Mouse (Mus musculus) spleen, adult 2 months (tissue): Measurements from ENCODE around the gene Med10. TPM values are rescaled to one million over a fixed set of nuclear protein-coding genes. Genes with fewer than 3 reads are reported as not detected.

Experiments
- DNase-seq, 2 experiments: peaks; one replicate each; pipeline versions ENCODE4 v3.0.0 to v3.0.0-alpha.2; 2012 to 2021; ENCODE audit warnings: low spot score in 2 of 2, low read depth in 1 of 2
- H3K27ac ChIP-seq: fragments of 200-500 bp; 2 replicates; pipeline ENCODE4 v1.5.1; 2012; ENCODE audit warnings: low read length, inconsistent platforms; ENCODE audit not compliant: insufficient read depth
- H3K27me3 ChIP-seq: fragments of 200-500 bp; 2 replicates; pipeline ENCODE4 v1.6.1; 2012; ENCODE audit warnings: mild to moderate bottlenecking, moderate library complexity, low read length, inconsistent platforms; ENCODE audit not compliant: control insufficient read depth, insufficient read depth
- H3K36me3 ChIP-seq: fragments of 200-500 bp; 2 replicates; pipeline ENCODE4 v1.6.1; 2012; ENCODE audit warnings: mild to moderate bottlenecking, low read length, inconsistent platforms; ENCODE audit not compliant: control insufficient read depth, insufficient read depth
- H3K4me1 ChIP-seq: fragments of 200-500 bp; 2 replicates; pipeline ENCODE4 v1.6.1; 2011; ENCODE audit warnings: inconsistent platforms; ENCODE audit not compliant: control insufficient read depth, insufficient read depth, insufficient read length
- H3K4me3 ChIP-seq: fragments of 200-500 bp; 2 replicates; pipeline ENCODE4 v1.5.1; 2011; ENCODE audit warnings: mild to moderate bottlenecking, inconsistent platforms; ENCODE audit not compliant: insufficient read depth, insufficient read length; ENCODE audit errors: extremely low read depth
- CTCF ChIP-seq: fragments of 200-500 bp; IDR thresholded peaks from 2 replicates; pipeline ENCODE4 v1.5.1; 2011; ENCODE audit warnings: mild to moderate bottlenecking, inconsistent platforms; ENCODE audit not compliant: insufficient read depth, insufficient read length, insufficient replicate concordance; ENCODE audit errors: extremely low read depth
- POLR2A ChIP-seq: fragments of 200-500 bp; IDR thresholded peaks from 2 replicates; pipeline ENCODE4 v1.6.1; 2011; ENCODE audit warnings: low read depth, low read length, inconsistent platforms
- WGBS: fragments of 180-500 bp; shearing (Covaris S2); methylation state at CpG from one replicate; pipeline ENCODE4 v1.1.7; 2018; 5-methylcytosine and 5-hydroxymethylcytosine counted together
- polyA plus RNA-seq: library from polyadenylated mRNA; depleted of rRNA; stranded (reverse); fragments of >200 nt; gene quantifications from 2 replicates; pipeline ENCODE4 v1.2.3, GENCODE M21; 2012; rRNA removed

Med10 gene
- 27.0 and 31.6 TPM in 2 replicates for polyA plus RNA-seq

DNA sequence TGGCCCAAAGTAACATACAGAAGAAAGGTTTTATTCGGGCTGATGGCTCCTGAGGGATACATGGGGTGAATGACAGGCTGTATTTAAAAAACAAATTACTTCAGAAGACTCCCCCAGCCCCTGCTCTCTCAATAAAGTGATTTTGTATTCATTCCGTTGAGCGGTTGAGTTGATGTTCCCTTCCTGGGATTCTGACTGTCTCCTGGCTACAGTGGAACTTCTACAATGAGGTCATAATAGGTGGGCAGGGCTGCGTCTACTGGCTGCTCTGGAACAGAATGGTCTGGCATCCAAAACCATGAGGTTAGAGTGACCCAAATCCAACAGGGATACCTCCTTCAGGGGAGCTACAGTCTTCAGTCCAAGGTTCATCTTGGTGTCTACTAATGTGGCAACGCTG, at the start of gene Med10:
Gene Med10, plus strand, starts transcription at position 301 of the 400 bp plus-strand sequence.
- WGBS, result 86% methylated on average over 5 of the region's 5 CpGs
- H3K27ac ChIP-seq, result no peak within 1 kb of the TSS
- H3K36me3 ChIP-seq, result no peaks in the 10 kb centered on the region
- no peak for DNase-seq
- no peaks in the 10 kb centered on the region for H3K4me1 ChIP-seq
- H3K27me3 ChIP-seq, result no peaks in the 10 kb centered on the region
- H3K4me3 ChIP-seq, result no peak within 1 kb of the TSS
- TF ChIP-seq CTCF, result no peak
- TF ChIP-seq POLR2A, result no peak

DNA sequence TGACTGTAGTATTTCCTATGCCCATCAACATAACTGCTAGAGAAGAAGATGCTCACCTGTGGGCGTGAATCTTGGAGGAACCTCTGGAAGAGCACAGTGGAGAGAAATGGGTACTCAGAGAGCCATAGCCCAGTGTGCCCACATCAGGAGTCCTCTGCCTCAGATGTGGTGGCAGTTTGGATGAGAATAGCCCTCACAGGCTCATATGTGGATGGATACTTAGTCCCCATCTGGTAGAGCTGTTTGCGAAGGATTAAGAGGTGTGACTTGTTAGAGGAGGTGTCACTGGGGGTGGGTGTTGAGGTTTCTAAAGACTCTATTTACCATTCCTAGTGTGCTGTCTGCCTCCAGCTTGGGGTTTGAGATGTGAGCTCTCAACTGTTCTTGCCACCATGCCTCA, 49.3 kb upstream of the Med10 start:
- H3K4me3 ChIP-seq, result no peak overlapping the region
- no peaks in the 10 kb centered on the region for H3K36me3 ChIP-seq
- no peak for TF ChIP-seq CTCF
- no peak for TF ChIP-seq POLR2A
- no peak for DNase-seq
- 81% methylated on average over 2 of the region's 2 CpGs for WGBS
- H3K27ac ChIP-seq, result no peak overlapping the region
- no peaks in the 10 kb centered on the region for H3K4me1 ChIP-seq
- H3K27me3 ChIP-seq, result no peaks in the 10 kb centered on the region

DNA sequence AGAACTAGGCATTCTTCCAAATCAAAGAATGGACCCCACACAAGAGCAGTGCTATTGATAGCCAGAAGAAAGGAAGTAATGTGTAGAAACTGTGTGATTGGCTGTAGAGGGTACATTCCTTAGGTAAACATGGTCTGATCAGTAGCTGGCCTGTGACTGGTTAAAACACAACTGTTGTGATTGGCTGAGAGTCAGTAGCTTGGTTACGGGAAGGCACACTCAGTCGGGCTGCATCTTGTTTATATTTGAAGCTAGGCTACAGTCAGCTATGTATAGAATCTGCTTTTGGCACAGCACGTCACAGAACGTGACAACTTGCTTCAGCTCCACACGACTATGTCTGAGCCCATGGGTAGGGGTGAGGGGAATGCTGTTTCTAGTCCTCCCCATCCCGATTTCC, 43.2 kb upstream of the Med10 start:
- Histone ChIP-seq H3K27ac (no peak overlapping the region), H3K4me1 (no peaks in the 10 kb centered on the region), H3K36me3 (no peaks in the 10 kb centered on the region), H3K27me3 (no peaks in the 10 kb centered on the region), H3K4me3 (no peak overlapping the region)
- no peak for DNase-seq
- whole genome bisulfite sequencing, result 82% methylated on average over 6 of the region's 6 CpGs
- no peak for TF ChIP-seq CTCF
- no peak for TF ChIP-seq POLR2A

DNA sequence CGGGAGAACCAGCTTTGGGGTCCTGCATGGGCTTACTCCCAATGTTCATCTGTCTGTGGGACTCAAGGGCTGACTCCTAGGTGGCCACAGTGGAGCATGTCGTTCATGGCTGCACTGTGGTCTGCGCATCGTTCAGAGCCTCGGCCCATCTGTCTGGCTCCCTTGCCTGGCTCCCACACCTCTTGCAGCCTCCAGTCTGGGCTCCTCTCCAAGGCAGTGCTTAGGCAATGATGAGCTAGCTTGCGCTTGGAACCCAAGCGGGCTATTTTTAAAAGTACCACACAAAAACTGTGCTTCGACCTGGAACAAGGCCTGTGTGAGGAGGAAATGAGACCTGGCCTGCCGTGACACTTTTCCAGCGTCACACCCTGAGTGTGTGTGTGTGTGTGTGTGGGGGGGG, 40.8 kb upstream of the Med10 start:
- no peak overlapping the region for H3K4me3 ChIP-seq
- no peaks in the 10 kb centered on the region for H3K4me1 ChIP-seq
- no peak for TF ChIP-seq CTCF
- TF ChIP-seq POLR2A, result no peak
- no peak overlapping the region for H3K27ac ChIP-seq
- 83% methylated on average over 10 of the region's 10 CpGs for WGBS
- no peaks in the 10 kb centered on the region for H3K36me3 ChIP-seq
- DNase-seq, result no peak
- H3K27me3 ChIP-seq, result no peaks in the 10 kb centered on the region

DNA sequence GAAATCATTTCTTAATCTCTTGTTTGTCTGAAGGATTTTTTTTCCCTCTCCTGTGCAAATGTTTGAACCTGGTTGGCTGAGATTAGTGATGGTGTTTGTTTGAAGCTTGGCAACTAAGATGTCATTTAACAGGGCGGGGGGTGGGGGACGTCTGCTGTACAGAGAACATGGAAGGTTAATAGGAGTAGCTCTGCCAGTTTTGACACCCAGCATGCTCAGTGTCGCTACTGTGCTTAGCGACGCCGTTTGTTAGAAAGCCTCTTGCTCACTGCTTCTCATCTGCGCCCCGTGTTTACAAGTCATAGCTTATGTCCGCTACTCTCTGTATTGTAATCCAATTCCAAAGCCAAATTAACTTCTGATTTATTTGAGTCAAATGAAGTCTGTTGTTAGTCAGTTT, 37.5 kb upstream of the Med10 start:
- H3K36me3 ChIP-seq, result no peaks in the 10 kb centered on the region
- no peak overlapping the region for H3K27ac ChIP-seq
- TF ChIP-seq POLR2A (no peak), CTCF (no peak)
- DNase-seq, result no peak
- no peaks in the 10 kb centered on the region for H3K27me3 ChIP-seq
- no peaks in the 10 kb centered on the region for H3K4me1 ChIP-seq
- WGBS, result 90% methylated on average over 9 of the region's 9 CpGs
- no peak overlapping the region for H3K4me3 ChIP-seq

DNA sequence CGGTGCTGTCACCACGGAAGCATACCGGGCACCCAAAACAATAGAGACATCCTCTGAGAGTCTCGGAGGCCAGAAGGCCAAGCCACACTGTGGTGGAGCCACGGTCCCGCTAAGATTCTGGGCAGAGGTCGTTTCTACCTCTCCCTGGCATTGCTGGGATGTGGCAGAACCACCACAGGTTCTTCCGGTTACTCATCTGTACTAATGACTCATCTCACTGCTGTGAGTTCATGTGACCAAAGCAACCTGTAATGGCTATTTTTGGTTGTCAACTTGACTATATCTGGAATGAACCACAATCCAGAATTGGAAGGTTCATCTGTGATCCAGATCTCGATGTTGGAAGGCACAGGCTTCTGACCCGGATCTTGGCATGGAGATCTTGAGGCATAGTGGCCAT, 34.0 kb upstream of the Med10 start:
- Histone ChIP-seq H3K27me3 (no peaks in the 10 kb centered on the region), H3K4me1 (no peaks in the 10 kb centered on the region), H3K36me3 (no peaks in the 10 kb centered on the region), H3K4me3 (no peak overlapping the region), H3K27ac (no peak overlapping the region)
- DNase-seq, result no peak
- TF ChIP-seq CTCF (no peak), POLR2A (no peak)
- WGBS, result 87% methylated on average over 10 of the region's 10 CpGs

DNA sequence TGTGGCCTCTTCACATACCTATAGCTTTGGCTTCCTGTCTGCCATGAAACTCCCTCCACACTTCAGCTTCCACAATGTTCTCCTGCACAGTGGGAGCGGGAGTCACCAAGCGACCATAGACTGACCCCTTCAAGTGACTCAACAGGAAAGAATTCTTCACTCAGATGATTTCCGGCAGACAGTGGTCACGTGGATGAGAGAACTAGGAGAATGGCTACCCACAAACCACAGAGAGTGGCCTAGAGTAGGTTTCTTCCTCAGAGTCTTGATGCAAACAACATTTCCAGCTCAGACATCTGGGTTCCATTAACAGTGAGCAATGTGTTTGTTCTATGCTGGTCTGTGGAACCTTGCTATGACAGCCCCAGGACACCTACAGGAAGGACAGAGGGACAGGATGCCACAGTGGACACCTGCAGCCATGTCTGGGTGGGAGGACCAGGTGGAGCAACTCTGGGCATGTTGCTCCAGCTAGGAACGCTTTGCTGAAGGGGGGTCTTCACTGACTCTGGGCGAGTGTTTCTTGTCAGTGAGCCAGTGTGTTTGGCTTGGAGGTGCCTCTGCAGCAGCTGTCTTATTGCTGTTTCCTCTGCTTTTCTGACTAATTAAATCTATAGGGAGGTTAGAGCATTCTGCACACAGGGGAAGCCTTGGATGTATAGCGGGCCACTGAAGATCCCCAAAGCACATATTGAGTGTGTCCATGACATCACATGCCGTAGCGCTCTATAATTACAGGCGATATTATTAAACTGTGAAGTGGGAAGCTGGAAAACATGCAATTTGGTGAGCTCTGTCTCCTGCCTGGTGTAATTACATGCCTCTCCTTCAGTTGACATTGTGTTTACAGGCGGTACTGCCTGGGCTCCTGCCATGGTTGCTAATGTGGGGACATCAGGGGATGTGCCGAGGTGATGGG, 31.4 kb upstream of the Med10 start:
- 68% methylated on average over 12 of the region's 12 CpGs for WGBS
- no peaks in the 10 kb centered on the region for H3K36me3 ChIP-seq
- no peaks in the 10 kb centered on the region for H3K27me3 ChIP-seq
- H3K27ac ChIP-seq, result no peak overlapping the region
- DNase-seq, result no peak
- H3K4me3 ChIP-seq, result no peak overlapping the region
- H3K4me1 ChIP-seq, result no peaks in the 10 kb centered on the region
- no peak for TF ChIP-seq POLR2A
- no peak for TF ChIP-seq CTCF
